Mouse (Mus musculus) hindbrain, embryonic 11.5 days (tissue): ENCODE measurements around the gene Mt3. TPM values are rescaled to one million over a fixed set of nuclear protein-coding genes. Genes with fewer than 3 reads are reported as not detected.

ENCODE experiments used
- ATAC-seq: fragments of 200-750 bp; cut with Nextera tagmentation; 2 replicates; pipeline ENCODE4 v1.8.0; 2017; ENCODE audit warnings: mild to moderate bottlenecking, moderate TSS enrichment, moderate library complexity; ENCODE audit not compliant: low FRiP score
- DNase-seq: peaks from one replicate; pipeline ENCODE4 v3.0.0-alpha.2; 2015; ENCODE audit warnings: low spot score
- H3K27ac ChIP-seq: fragments of 300-500 bp; sonication (generic); 2 replicates; pipeline ENCODE4 v1.5.1; 2014; ENCODE audit warnings: mild to moderate bottlenecking, low read depth, low read length
- H3K27me3 ChIP-seq: fragments of 300-500 bp; sonication (generic); 2 replicates; pipeline ENCODE4 v1.6.1; 2014; ENCODE audit warnings: mild to moderate bottlenecking, low read length, moderate library complexity, mixed read lengths; ENCODE audit not compliant: control insufficient read depth, insufficient read depth
- H3K36me3 ChIP-seq: fragments of 300-500 bp; sonication (generic); 2 replicates; pipeline ENCODE4 v1.6.1; 2014; ENCODE audit warnings: mild to moderate bottlenecking, low read length, moderate library complexity, mixed read lengths; ENCODE audit not compliant: control insufficient read depth, insufficient read depth
- H3K4me1 ChIP-seq: fragments of 300-500 bp; sonication (generic); replicated peaks from 2 replicates; pipeline ENCODE4 v1.6.1; 2014; ENCODE audit warnings: low read length, mixed read lengths; ENCODE audit not compliant: control insufficient read depth, insufficient read depth
- H3K4me2 ChIP-seq: fragments of 300-500 bp; sonication (generic); replicated peaks from 2 replicates; pipeline ENCODE4 v1.6.1; 2014; ENCODE audit warnings: mild to moderate bottlenecking, low read depth, low read length
- H3K4me3 ChIP-seq: fragments of 300-500 bp; sonication (generic); 2 replicates; pipeline ENCODE4 v1.5.1; 2014; ENCODE audit warnings: low read depth, low read length
- H3K9ac ChIP-seq: fragments of 300-500 bp; sonication (generic); 2 replicates; pipeline ENCODE4 v1.6.1; 2014; ENCODE audit warnings: low read depth, low read length
- H3K9me3 ChIP-seq: fragments of 300-500 bp; sonication (generic); 2 replicates; pipeline ENCODE4 v1.6.1; 2016; ENCODE audit warnings: low read length; ENCODE audit not compliant: control insufficient read depth
- WGBS: fragments of 180-500 bp; shearing (Covaris S2); extraction: QIAGEN DNeasy Blood & Tissue Kit; methylation state at CpG from one replicate; pipeline ENCODE4 v1.1.7; 2014; 5-methylcytosine and 5-hydroxymethylcytosine counted together
- polyA plus RNA-seq: library from polyadenylated mRNA; unstranded; fragments of >200 nt; fragmentation: Nextera tagmentation; extraction: Ambion mirVana; gene quantifications from 2 replicates; pipeline ENCODE4 v1.2.1, GENCODE M21; 2014

Mt3 gene
- polyA plus RNA-seq, 1 experiment from 2014 or later = 13.6 TPM

DNA sequence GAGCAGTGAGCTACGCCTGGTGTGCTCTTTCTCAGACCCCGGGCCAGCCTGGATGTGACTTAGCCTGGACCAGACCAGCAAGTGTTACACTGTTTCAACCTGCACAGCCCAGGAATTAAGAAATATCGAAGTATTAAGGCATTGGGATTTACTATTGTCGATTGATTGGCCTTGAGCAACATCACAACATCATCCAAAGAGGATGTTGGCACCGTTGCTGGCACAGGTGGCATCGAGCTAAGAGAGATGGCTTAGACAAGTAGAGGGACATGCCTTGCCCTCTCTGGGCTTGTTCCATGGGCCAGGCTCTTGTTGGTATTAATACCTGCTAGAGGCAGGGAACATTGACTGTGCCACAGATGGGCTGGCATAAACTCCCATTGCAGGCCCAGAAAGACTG, 16.9 kb upstream of the Mt3 start:
- no peak overlapping the region for H3K4me3 ChIP-seq
- H3K36me3 ChIP-seq = no peaks in the 10 kb centered on the region
- no peak overlapping the region for H3K4me2 ChIP-seq
- no peaks in the 10 kb centered on the region for H3K4me1 ChIP-seq
- no peak for DNase-seq
- ATAC-seq = no peak
- WGBS = 89% methylated on average over 6 of the region's 6 CpGs
- H3K27ac ChIP-seq = no peak overlapping the region
- H3K27me3 ChIP-seq = no peaks in the 10 kb centered on the region
- no peaks in the 10 kb centered on the region for H3K9me3 ChIP-seq
- no peak overlapping the region for H3K9ac ChIP-seq

DNA sequence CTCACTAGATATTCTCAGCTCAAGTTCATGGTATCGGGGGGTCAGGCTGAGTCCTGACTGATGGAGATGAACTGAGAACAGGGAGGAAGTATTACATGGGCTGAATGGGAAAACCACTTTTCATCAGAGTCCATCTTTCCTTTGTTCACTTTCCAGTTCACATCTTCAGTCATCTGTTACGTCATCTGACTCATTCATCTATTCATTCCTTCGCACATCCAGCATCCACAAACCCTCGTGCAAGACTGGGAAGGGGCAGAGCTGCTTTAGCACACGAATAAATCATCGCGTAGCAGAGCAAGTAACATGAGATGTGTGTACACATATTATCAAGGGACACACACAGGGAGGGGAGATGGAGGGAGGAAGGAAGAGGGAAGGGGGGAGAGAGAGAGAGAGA, 16.2 kb upstream of the Mt3 start:
- H3K4me2 ChIP-seq = no peak overlapping the region
- H3K27me3 ChIP-seq = no peaks in the 10 kb centered on the region
- no peak overlapping the region for H3K27ac ChIP-seq
- H3K4me3 ChIP-seq = no peak overlapping the region
- no peaks in the 10 kb centered on the region for H3K36me3 ChIP-seq
- no peaks in the 10 kb centered on the region for H3K4me1 ChIP-seq
- H3K9me3 ChIP-seq = no peaks in the 10 kb centered on the region
- no peak for ATAC-seq
- no peak for DNase-seq
- 79% methylated on average over 7 of the region's 7 CpGs for WGBS
- H3K9ac ChIP-seq = no peak overlapping the region

DNA sequence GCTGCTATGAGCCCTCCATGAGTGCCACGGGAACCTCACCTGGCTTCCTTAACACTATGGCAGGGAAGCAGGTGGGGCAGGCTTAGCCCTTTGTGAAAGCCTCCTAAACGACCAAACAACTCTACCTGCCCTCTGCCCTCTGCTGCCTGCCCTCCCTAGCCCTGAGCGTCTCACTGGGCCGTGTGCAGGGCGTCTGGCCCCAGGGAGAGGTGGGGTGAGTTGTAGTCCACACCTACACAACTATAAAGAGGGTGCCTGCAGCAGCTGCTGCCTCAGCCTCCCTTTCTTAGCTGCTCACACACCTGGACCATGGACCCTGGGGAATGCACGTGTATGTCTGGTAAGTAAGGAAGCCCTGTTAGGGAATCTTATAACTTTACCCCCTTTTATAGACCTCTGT, 15.5 kb upstream of the Mt3 start, which contains the start of gene Mt4:
Mt4 (plus strand) TSS at position 265 of the 400 bp plus-strand sequence.
- no peaks in the 10 kb centered on the region for H3K9me3 ChIP-seq
- H3K36me3 ChIP-seq = no peaks in the 10 kb centered on the region
- DNase-seq (no peak), ATAC-seq (no peak)
- H3K27ac ChIP-seq = no peak within 1 kb of the TSS
- no peak within 1 kb of the TSS for H3K9ac ChIP-seq
- no peaks in the 10 kb centered on the region for H3K27me3 ChIP-seq
- no peak within 1 kb of the TSS for H3K4me2 ChIP-seq
- WGBS = 65% methylated on average over 6 of the region's 6 CpGs
- no peaks in the 10 kb centered on the region for H3K4me1 ChIP-seq
- no peak within 1 kb of the TSS for H3K4me3 ChIP-seq

DNA sequence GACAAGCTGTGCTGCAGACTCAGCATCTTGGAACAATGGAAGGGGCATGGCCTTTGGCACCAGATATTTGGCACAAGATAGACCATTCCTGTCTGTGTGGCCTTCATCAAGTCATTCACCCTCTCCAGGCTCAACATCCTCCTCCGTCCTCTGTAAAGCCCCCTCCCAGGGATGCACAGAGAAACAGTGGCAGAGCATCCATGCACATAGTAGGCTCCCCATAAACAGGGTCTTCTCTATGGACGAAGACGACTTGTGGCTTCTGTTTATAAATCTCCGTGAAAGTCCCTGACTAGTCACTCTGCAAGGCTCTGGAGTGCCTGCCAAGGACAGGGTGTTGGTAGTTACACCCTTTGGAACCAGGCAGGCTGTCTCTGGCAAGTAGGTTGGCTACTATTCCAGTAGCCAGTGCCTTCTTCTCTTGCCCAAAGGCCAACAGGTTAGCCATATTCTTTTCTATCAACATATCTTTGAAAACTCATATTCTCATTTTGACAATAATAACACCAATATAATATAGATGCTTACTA, 12.1 kb upstream of the Mt3 start:
- H3K4me2 ChIP-seq = no peak overlapping the region
- no peak overlapping the region for H3K27ac ChIP-seq
- no peak for DNase-seq
- no peak overlapping the region for H3K4me3 ChIP-seq
- H3K9me3 ChIP-seq = no peaks in the 10 kb centered on the region
- no peaks in the 10 kb centered on the region for H3K4me1 ChIP-seq
- H3K36me3 ChIP-seq = no peaks in the 10 kb centered on the region
- no peak for ATAC-seq
- H3K9ac ChIP-seq = no peak overlapping the region
- H3K27me3 ChIP-seq = no peaks in the 10 kb centered on the region
- WGBS = 81% methylated on average over 4 of the region's 4 CpGs

DNA sequence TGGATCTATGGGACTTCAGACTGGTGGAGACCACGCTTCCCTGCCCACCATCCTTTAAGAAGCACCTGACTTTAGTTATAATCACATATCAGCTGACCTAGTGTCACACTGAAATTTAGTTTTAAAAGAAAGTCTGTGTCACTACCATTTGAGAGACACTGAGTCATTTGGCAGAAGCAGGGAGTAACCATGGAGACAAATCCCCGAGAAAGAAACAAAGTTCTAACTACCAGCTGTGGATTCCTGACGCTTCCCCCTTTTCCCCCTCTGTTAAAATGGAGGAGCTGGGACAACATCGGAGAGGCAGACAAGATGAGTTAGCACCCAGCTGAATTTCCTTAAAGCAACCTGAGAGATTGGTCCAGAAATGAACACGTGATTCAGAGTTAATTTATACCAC, 4.2 kb upstream of the Mt3 start:
- 53% methylated on average over 5 of the region's 5 CpGs for WGBS
- Histone ChIP-seq H3K27me3 (0 out of 2 replicates have a peak, but pooled peaks cover 2% of the 10 kb centered on the region), H3K4me1 (peaks cover 2% of the 10 kb centered on the region; the same call in 1 of the 2 replicates), H3K27ac (no peak overlapping the region), H3K9ac (no peak overlapping the region), H3K9me3 (no peaks in the 10 kb centered on the region), H3K4me3 (no peak overlapping the region), H3K4me2 (no peak overlapping the region), H3K36me3 (no peaks in the 10 kb centered on the region)
- no peak for DNase-seq
- ATAC-seq = no peak

DNA sequence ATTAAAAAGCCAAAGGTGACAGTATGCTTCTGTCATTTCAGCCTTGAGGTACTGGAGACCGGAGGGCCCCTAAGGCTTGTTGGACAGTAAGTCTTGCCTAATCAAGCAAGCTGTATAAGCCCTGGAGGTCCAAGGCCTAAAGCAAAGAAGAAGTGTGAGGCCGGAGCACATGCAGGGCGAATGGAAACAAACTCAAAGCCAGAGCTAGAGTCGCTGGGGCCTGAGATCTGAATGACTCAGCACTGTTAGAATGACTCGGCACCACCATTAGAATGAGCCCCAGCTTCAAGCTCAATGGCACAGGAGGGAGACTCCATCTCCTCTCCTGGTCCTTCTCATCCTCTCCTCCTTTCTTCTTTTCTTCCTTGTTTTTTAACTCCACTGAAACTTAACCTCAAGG, 1.5 kb upstream of the Mt3 start:
- peaks cover 2% of the 10 kb centered on the region; the same call in 1 of the 2 replicates for H3K4me1 ChIP-seq
- 77% methylated on average over 5 of the region's 5 CpGs for WGBS
- no peak overlapping the region for H3K4me2 ChIP-seq
- no peak for ATAC-seq
- H3K9me3 ChIP-seq = no peaks in the 10 kb centered on the region
- no peak overlapping the region for H3K27ac ChIP-seq
- no peak for DNase-seq
- no peak overlapping the region for H3K4me3 ChIP-seq
- no peak overlapping the region for H3K9ac ChIP-seq
- no peaks in the 10 kb centered on the region for H3K36me3 ChIP-seq
- peaks cover 2% of the 10 kb centered on the region; the same call in 1 of the 2 replicates for H3K27me3 ChIP-seq

DNA sequence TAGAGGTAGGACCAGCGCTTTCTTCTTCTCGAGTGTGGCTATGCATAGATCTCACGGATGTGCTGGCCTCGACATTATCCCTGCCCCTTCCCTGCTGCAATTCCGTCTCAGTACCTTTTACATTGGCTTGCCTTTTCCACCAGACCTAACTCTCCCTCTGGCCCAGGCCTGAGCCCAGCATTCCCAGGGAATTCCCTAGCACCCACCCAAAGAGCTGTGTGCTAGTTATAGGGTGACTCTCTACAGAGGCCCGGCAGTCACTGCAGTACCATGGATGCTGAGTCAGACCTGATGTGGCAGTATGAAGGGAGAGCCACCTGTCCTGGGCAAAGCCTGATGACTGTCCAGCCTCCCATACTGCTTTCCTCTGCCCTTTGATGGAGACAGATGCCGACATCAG, 1.0 kb downstream of the Mt3 start:
- no peaks in the 10 kb centered on the region for H3K36me3 ChIP-seq
- peak; percentile 39; the same call in 1 of the 2 replicates for ATAC-seq
- H3K4me2 ChIP-seq = peak overlapping the region; percentile 69
- no peak overlapping the region for H3K27ac ChIP-seq
- peaks cover 2% of the 10 kb centered on the region; the same call in 1 of the 2 replicates for H3K4me1 ChIP-seq
- peak; percentile 11 for DNase-seq
- no peaks in the 10 kb centered on the region for H3K9me3 ChIP-seq
- no peak overlapping the region for H3K4me3 ChIP-seq
- 30% methylated on average over 7 of the region's 7 CpGs for WGBS
- no peak overlapping the region for H3K9ac ChIP-seq
- H3K27me3 ChIP-seq = peaks cover 2% of the 10 kb centered on the region; the same call in 1 of the 2 replicates

DNA sequence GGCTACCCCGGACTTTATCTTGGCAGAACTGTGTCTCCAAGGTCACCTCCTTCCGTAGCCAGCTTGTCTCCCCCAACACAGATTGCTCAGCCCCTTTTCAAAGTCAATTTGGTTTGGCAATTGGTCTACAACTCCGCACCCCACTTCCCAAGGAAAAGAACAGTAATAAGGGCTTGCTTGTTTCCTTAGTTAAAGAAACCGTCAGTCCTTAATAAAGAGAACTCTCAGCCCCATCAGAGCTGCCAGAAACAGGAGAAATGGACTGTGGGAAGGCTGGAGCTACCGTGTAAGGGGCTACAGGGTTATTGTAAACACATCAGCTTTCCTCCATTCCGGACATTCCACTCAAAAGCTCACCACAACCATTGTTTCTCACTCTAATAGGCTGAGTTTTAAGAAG, 2.1 kb downstream of the Mt3 start:
- ATAC-seq = no peak
- 55% methylated on average over 6 of the region's 6 CpGs for WGBS

DNA sequence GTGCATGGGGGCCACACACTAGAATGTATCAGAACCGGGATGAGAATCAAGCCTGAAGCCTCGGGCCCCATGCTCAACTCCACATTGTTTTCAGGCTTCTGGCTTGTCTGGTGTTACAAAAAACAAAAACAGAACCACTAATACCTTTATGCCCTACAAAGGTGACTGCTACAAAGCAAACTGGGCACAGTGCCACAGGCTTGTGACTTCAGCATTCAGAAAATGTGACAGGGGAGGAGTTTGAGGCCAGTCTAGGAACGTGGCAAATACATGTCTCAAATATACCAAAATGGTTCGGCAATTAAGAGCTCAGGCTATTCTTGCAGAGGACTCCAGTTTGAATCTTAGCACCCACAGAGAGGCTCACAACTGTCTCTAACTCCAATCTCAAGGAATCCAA, 3.7 kb downstream of the Mt3 start:
- Histone ChIP-seq H3K27ac (no peak overlapping the region), H3K4me2 (no peak overlapping the region), H3K27me3 (peaks cover 2% of the 10 kb centered on the region; the same call in 1 of the 2 replicates), H3K4me1 (peaks cover 2% of the 10 kb centered on the region; the same call in 1 of the 2 replicates), H3K4me3 (no peak overlapping the region), H3K9me3 (no peaks in the 10 kb centered on the region), H3K36me3 (no peaks in the 10 kb centered on the region), H3K9ac (no peak overlapping the region)
- DNase-seq (no peak), ATAC-seq (no peak)
- WGBS = 76% methylated on average over 4 of the region's 4 CpGs

More for the DNA sequence above, 2.1 kb downstream of the Mt3 start:
- no peak overlapping the region for H3K27ac ChIP-seq
- H3K36me3 ChIP-seq = no peaks in the 10 kb centered on the region
- H3K9me3 ChIP-seq = no peaks in the 10 kb centered on the region
- H3K4me1 ChIP-seq = peaks cover 2% of the 10 kb centered on the region; the same call in 1 of the 2 replicates
- H3K4me2 ChIP-seq = no peak overlapping the region
- H3K4me3 ChIP-seq = no peak overlapping the region
- no peak overlapping the region for H3K9ac ChIP-seq
- no peak for DNase-seq
- H3K27me3 ChIP-seq = peaks cover 2% of the 10 kb centered on the region; the same call in 1 of the 2 replicates
